Mouse (Mus musculus): ENCODE data around the gene Sdk1. TPM values are rescaled to one million over a fixed set of nuclear protein-coding genes. Genes with fewer than 3 reads are reported as not detected.
"Not testable (repeated sequence)": the region's sequence is repeated elsewhere in the genome, so short reads cannot be mapped to it uniquely, and the experiment has no call there.

Sdk1 gene
- total RNA-seq, 4 experiments from 2014 or later, result 0.77 to 1.4 (median 1.2) TPM

DNA sequence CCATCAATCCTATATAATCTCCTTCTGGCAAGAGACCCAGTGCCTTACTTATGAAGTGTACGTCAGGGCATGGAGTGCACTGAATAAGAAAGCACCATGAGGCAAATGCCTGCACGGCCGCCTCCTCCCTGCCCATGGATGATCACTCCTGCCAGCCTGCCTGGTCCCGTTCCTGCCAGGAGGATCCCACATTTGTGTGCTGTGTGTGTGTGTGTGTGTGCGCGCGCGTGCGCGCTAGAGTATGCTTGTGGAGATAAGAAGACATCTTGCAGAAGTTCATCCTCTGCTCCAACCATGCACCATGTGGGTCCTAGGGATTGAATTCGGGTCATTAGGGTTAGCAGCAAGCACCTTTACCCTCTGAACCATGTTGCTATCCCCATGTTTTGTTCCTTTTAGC lies 395.1 kb downstream of the Sdk1 start:
- DNase-seq (ENCODE audit: low spot score in 2 of 2), result no peak

DNA sequence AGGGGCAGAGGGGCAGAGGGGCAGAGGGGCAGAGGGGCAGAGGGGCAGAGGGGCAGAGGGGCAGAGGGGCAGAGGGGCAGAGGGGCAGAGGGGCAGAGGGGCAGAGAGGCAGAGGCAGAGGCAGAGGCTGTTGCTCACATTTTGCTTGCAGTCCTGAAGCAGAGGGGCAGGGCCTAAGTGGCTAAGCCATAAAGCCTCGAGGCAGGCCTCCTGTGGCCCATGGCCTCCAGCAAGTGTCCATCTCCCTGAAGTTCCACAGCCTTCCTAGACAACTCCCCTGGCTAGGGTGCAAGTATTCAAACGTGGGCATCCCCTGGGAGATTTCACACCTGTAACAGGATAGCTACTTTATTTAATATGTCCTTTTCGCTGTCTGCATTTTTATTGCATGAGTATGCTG lies 395.8 kb downstream of the Sdk1 start:
- DNase-seq (ENCODE audit: low spot score in 2 of 2), result not testable (repeated sequence)

DNA sequence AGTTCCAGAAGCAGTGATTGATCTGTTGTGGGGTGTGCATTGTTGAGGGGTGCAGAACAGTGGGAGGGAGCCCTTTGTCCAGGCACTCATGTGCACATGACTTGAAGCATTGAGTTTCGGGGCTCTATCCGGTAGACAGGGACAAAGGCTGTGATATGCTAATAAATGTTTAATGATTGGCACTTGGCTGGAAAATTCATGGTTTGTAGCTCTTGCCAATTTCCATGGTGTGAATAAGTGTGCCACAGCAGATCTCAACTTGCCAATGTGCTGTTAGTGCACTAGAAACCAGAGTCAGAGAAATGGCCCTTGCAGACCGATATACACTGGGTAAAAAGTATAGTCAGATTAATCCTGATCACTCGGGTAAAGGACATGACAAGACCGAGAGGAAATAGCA lies 404.4 kb downstream of the Sdk1 start:
- DNase-seq (ENCODE audit: low spot score in 2 of 2), result no peak

DNA sequence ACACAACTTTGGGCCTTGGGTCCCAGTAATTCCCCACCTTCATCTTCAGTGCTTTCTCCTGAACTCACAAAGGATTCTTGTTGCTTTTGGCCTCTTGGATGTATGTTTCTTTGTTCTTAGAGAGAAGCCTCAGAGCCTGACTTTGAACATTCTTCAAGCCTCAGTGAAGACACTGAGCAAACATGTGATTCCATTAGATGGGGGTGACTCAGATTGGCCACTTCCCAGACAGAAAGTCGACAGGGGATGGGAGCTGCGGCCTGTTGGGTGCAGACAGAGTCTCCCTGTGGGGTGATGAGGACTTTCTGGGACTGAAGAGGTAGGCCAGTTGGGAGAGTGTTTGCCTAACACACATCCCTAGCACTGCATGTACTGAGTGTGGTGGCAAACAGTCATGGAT lies 405.3 kb downstream of the Sdk1 start:
- DNase-seq (ENCODE audit: low spot score in 2 of 2), result no peak

DNA sequence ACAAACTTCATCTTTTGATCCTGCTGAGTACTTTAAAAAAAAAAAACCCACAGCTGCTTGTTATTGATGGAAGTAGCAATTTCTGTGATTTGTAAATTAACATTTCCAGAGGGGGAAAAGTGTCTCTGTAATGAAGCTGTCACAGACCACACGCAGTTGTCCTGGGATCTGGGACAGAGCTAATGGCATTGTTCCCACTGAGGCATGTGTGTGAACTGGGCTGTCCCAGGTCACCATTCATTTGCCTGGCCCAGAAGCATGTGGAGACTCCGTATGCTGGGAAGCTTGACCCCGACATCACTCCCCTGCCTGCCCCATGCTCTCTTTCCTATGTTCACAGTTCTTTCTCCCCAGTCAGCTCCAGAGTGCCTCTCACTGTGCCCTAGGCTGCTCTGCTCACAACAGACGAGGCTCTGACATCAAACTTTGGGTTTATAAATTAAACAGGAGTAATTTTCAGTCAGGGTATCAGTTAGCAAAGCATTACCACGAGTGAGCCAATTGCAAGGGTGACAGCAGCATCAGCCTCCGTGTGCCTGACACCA lies 408.6 kb downstream of the Sdk1 start:
- DNase-seq (ENCODE audit: low spot score in 2 of 2), result no peak

DNA sequence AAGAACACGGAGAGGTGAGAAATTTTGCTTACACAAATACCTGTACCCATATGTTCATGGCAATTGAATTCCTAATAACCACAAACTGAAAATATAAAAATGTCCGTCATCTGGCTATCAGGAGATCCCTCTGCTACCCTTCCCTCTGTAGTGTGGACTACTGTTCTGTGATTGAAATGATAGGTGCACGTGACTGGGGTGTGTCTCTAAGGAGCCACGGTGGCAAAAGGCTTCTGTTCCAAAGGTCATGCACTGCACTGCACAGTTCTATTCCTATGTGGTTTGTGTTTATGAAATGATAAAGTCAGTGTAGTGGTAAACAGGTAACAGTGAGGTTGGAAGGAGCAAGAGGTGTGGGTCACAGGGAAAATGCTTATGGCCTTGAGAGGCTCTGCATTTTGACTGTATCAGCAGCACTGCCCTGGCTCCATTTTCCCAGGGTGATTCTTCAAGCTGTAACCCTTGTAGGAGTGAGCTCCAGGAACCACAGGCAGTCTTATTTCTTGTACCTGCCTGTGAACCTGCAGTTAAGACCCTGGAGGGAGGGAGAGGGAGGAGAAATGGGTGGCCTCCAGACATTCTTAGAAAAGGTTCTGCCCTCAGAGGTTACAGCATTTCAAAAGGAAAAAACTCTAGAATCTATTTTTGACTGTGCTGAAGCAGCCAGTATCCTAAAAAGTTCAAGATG lies 410.5 kb downstream of the Sdk1 start:
- DNase-seq (ENCODE audit: low spot score in 2 of 2), result no peak

DNA sequence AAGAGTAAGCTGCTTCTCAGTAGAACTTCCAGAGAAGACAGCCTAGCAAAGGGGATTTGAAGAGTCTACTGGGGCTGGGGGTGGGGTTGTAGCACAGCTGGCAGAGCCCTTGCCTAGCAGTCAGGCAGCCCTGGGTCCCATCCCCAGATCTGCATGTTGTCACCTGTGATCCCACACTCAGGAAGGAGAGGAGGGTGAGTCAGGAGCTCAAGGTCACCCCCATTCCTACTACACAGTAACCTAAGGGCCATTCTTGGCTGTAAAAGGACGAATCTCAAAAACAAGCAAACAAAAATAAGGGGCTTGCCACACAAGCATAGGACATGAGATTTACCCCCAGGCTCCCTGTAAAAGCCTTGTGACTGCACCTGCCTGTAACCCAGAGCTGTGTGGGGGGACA lies 435.1 kb downstream of the Sdk1 start:
- DNase-seq (ENCODE audit: low spot score in 2 of 2), result no peak

DNA sequence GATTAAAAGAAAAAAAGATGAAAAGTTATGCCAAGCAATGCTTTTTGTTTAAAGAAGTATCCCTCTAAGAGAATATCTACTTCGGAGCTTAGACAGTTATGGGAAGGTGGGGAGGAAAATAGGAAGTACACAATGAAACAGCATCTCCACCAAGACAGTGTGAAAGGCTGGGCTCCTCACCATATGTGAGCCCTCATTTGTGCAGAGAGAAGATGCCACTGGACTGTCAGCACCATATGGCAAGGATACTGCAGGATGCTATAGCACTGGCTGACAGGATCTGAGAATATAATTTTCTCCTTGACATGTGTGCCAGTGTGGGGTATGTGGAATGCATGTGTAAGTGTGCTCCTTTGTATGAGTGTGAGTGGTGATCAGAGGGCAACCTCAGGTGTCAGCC lies 435.7 kb downstream of the Sdk1 start:
- DNase-seq (ENCODE audit: low spot score in 2 of 2), result no peak

DNA sequence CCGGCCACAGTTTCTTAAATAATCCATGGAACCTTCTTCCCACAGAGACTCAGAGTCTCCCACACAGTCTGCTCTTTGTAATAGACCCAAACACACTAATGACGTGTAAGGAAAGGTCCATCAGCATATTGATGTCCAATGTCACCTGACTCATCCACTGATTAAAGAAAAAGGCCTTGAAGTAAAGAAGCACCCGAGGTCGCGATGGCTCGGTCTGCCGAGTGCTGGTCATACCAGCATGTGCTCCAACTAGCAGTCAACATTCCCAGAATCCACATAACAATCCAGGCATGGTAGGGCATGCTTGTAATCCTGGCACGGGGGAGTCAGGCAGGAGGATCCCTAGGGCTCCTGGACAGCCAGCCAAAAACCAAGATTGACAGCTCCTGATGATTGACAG lies 436.6 kb downstream of the Sdk1 start:
- DNase-seq (ENCODE audit: low spot score in 2 of 2), result no peak

DNA sequence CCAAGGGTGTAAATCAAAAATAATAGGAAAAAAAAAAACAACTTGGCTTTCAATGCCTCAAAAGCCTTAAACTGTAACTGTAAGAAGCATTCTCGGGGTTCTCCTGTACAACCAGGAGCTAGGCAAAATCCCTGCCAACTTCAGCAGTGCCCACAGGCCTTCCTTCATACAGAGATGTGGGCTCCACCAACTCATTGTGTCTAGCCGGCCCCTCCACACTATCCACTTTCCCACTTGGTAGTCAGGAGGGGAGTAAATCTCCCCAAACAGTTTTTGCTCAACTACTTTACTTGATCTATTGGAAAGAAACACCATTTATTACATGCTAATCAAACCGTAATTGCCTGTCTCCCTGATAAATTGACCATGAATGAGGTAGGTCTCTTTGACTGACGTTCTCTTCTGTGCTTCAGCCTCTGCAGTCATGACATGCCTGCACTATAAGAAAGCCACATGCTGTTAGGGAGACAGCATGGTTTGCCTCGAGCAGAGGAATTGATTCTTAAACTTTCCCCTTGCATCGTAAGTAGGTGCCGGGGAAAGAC lies 445.7 kb downstream of the Sdk1 start:
- DNase-seq (ENCODE audit: low spot score in 2 of 2), result no peak

DNA sequence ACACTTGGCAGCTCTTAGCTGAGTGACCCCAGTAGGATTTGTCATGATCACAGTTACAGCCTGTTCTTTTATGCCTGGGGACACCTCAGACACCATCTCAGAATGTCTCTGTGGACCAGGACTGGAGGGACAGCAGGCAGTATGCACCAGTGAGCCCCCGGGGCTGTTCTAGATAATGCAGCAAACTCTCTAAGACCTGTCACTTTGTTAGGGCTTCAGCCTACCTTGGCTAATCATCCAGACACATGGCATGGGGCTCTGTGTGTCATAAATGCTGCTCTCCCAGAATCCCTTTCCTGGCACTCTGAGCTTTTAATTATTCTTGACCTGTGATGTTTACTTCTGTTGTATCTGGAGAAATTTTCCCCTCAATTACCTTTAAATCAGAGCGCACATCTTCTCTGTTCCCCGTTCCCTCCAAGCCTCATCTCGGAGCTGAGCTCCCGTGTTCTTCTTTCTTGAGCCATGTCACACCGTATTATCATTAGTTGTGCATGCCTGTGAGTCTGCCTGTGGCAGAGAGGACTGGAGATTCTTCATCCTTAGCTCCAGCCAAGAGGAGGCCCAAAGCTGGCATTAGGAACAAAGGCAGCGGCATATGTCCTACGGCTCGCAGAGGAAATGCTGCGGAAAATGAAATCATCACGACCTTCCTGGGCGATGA lies 448.3 kb downstream of the Sdk1 start:
- no peak for DNase-seq (ENCODE audit: low spot score in 2 of 2)

DNA sequence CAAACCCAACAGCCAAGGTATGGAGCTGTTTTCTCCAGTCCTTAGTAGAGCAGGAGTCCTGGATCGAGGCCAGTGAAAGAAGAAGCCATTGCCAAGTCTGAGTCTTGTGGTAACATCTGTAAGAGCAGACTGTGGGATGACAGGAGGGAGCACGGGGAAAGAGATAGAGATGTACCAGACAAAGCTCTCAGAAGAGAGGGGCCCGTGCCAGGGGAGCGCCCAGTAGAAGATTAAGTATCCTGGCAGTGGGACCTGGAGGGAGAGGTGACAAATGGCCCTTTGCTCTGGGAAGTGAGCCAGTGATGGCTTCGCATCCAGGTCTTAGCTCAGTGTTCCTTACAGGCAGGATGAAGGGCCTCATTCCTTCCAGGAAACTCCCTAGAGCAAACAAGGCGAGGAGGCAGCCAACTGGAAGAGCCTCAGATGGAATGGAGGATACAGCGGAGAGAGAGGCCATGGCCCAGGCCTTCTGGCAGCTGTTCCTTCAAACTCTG lies 450.2 kb downstream of the Sdk1 start:
- DNase-seq (ENCODE audit: low spot score in 2 of 2), result peak; percentile 78 to 79

DNA sequence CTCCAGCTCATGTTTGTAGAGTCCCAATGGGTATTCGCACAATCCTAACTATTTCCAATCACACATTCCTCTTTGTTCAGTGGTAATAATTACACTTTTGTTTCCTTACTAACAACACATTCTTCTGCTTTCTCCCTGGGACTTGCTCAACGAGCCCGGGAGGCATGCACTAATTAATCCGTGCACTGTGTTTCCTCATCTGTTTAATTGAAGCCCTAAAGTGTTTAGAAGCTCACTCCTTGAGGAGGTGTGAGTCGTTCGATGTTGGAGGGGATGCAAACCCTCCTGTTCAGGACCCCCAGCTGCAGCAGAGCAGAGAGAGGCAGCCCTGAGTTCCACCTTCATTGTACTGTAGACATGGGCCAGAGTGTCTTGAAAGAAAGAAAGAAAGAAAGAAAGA lies 452.4 kb downstream of the Sdk1 start:
- no peak for DNase-seq (ENCODE audit: low spot score in 2 of 2)

DNA sequence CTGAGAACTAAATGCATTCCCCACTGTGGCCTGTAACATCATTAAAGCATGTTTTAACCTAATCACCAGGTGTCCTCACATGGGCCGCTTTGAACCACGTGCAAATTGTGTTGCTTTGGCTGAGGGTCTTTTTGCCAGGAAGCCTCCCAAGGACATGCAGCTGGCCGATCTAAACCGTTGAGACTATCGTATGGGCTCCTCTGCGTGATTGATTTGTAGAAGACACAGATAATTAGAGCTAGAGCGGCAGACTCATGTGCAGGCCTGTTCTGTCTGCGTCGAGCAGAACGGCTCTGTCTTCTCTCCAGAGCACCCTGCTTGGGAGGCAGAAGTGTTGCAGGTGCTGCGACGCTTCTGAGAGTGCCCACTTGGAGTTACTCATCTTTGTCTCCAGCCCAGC lies 453.6 kb downstream of the Sdk1 start:
- DNase-seq (ENCODE audit: low spot score in 2 of 2), result no peak

DNA sequence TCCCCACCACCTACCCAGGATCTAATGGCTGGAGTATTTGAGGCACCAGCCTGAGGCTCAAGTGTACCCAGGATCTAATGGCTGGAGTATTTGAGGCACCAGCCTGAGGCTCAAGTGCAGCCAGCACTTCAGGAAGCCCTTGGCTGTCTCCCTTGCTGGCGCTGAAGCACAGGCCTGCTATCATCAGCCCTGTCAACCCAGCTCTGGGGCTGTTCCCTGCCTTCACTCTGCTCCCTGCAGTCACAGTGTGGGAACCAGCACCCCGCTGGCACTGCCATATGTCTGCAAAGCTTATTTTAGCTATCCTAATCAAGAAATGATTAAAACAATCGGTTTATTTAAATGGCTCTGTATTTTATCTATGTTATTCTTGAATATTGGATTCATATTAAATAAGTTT lies 457.1 kb downstream of the Sdk1 start:
- no peak for DNase-seq (ENCODE audit: low spot score in 2 of 2)

DNA sequence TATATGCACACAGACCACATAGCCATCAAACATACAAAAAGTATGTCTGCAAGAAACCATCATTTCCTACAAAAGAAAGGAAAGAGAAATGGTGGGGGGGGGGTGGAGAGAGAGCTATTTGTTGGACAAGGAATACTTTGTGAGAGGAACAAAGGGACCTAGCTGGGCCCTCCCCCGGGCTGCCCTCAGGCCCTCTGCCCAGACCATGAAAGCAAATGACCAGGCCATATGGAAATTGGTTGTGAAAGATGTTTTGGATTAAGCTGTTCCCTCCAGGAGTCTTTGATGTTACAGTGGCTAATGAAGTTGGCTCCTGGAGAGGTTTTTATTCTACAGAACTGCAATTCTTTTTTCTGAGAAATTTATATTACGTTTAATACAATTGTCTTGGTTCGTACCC lies 479.5 kb downstream of the Sdk1 start:
- no peak for DNase-seq (ENCODE audit: low spot score in 2 of 2)

DNA sequence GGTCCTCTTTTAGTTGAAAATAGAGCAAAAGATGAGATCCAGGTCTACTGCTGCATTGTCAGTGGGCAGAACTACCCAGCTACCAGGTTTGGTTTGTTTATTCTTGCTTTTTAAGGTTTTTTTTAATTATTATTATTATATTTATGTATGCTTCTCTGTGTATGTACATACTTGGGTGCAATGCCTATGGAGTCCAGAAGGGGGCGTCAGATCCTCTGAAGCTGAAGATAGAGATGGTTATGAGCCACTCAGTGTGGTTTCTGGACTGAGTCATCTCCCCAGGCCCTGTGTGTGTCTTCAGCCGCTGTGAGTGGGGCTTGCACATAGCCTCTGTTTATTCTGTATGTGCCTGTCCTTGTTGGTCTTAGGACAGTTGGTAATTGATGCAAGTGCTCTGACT lies 486.7 kb downstream of the Sdk1 start:
- DNase-seq (ENCODE audit: low spot score in 2 of 2), result no peak

DNA sequence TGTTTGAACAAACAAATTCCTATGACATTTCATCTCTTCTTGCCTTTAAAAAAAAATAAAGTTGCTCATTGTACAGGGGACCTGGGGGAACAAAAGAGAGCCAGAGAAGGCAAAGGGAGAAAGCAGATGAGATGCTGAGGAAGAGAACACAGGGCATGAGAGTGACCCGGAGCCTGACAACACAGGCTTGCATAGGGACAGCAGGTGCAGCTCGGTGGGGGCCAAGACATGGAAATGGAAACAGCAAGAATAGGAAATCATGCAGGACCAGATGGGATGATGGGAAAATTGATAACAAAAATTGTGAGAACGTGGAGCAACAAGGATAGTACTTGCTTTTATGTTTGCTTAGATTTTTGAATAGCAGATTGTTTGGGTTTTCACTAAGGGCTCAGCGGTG lies 488.7 kb downstream of the Sdk1 start:
- DNase-seq (ENCODE audit: low spot score in 2 of 2), result no peak

DNA sequence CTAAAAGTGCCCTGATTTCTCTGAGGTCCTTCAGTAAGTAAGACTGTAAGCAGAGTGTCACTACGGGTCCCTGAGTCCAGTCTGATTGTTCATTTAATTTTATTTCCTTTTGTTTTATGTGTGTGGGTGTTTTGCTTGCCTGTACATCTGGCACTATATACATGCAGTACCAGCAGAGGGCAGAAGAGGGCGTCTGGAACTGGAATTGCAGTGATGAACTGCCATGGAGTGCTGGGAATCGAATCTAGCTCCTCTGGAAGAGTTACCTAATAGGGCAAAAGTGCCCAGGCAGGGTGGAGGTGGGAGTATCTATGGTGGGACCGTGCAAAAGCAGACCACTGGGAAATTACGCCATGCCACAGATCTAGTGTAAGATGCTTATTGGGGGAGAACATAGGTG lies 497.4 kb downstream of the Sdk1 start:
- DNase-seq (ENCODE audit: low spot score in 2 of 2), result no peak

DNA sequence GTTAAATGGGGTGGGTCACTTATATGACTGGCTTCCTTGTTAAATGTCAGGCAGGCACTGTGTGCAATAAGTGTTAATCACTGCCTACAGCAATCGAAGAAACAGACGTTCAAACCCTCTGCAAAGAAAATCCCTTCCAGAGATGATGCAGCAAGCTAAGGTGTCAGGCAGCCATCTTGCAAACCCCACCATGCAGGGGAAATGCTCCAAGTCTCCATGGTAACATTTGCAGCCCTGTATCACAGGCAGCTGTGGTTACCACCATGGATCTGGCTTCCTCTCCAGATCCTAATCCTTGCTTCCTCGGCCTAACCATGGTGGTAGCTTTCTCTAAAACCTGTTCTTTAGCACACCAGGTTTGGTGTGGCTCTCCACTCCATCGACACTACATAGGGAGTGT lies 507.5 kb downstream of the Sdk1 start:
- DNase-seq (ENCODE audit: low spot score in 2 of 2), result no peak

DNA sequence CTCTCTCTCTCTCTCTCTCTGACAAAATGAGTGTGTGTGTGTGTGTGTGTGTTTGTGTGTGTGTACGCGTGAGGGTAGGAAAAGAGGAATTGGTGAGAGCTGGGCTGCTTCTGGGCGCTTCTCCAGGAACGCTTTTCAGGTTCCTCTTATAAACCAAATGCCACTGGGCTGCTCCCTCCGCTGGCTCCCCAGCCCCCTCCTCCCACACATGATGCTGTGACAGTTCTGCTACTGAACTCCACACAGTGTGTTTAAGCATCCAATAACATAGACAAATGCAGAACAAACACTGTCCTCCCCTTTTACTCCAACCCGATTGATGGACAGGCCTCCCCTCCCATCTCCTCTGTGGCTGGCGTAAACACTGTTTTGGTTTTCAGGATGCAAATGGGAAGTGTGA lies 513.0 kb downstream of the Sdk1 start:
- DNase-seq (ENCODE audit: low spot score in 2 of 2), result no peak

DNA sequence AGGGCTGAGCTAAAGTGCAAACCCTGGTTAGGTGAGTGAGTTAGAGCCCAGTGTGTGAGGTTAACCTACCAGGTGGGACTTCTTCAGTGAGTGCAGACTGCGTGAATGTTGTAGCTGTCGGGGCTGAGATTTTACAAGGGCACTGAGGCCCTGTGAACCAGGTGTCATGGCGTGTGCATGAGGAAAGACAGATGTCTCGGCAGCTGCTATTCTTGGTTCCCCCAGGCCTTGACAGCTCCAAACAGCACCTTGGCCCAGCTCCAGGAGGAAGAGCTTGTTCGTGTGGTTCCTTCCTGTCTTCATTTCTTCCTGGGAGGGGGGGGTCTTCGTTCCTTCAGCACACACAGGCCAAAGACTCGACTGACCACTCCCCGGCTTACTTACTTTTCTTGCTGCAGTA lies 517.6 kb downstream of the Sdk1 start:
- no peak for DNase-seq (ENCODE audit: low spot score in 2 of 2)

DNA sequence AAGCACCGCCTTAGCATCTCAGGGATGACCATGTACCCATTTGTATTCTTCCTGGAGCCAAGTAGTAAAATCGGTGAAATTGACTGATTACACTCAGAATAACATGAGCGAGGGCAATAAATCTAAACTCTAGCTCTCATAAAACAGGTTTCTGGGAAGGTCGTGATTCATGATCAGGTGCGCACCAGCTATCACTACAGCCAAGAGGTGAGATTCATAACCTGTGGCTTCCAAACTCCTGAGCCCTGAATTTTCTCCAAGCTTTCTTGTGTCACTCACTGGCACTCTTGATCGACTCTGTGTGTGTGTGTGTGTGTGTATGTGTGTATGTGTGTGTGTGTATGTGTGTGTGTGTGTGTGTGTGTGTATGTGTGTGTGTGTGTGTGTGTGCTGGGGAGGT lies 522.8 kb downstream of the Sdk1 start:
- DNase-seq (ENCODE audit: low spot score in 2 of 2), result no peak
